Mouse (Mus musculus): Measurements from ENCODE around the gene Fam219a.

The Fam219a gene

DNA sequence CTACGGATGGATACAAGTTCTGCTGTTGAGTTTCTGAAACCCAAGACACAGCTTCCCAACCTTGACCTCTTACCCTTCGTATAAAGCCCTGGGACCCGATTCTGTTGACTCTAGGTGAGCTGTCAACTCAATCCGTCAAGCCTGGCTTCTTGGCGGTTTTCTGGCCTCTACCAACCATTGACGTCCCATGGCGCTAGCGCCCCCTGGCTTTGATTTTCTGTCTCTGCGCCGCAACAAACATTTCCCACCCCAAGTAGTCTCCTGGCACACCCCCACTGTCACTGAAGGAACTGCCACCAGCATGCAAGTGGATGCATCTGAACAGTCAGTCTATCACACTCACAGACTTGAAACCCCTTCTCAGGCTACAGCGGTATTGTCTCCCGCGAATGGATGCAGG, 63.2 kb downstream of the Fam219a start:
- peak in 1 of 2 experiments; percentile 65 for DNase-seq (ENCODE audit: low spot score in 2 of 2)

DNA sequence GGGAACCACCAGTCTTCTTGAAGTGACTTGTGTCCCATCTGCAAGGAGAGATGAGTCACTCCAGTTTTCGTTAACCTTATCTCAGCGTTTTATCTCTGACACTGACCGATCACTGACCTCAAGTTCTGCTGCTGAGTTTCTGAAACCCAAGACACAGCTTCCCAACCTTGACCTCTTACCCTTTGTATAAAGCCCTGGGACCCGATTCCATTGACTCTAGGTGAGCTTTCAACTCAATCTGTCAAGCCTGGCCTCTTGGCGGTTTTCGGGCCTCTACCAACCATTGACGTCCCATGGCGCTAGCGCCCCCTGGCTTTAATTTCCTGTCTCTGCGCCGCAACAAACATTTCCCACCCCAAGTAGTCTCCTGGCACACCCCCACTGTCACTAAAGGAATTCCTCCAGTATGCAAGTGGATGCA, 64.2 kb downstream of the Fam219a start:
- no peak for DNase-seq (ENCODE audit: low spot score in 2 of 2)

DNA sequence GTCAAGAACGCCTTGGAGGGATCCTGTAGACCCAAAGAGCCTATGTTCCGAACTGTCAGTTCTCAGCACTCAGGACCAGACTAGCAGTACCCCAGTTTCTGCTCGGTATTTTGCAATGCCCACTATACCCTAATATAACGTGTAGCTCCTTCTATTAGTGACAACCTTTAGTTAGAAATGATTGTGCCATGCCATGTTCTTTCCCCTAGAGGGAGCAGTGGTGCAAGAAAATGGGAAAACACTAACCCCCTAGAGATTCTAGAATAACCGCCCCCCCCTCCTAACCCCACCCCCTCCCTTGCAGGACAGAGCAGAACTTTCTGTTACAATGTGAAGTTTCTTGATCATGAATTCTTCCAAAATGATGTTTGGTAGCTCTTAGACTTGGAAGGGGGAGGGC, 65.0 kb downstream of the Fam219a start:
- no peak for DNase-seq (ENCODE audit: low spot score in 2 of 2)

DNA sequence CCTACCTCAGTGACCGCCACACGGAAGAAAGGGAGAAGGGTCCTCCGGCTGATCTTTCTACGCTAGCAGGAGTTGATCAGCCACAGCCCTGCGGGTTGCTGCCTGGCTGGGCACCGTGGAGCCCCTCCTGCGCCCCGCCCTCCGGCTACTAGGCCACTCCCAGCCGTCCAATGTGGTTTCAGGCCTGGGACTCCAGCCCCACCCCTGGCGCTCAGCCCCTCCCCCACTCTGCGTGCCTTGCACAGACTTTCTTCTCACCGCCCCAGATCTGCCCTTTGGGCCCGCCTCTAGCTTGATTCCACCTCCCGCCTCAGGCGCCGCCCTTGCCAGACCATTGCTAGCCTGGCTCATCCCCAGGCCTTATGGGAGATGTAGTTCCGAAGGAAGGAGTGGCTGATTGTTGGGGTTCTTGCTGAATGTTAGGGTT, 66.3 kb downstream of the Fam219a start, which contains the start of gene AI464131:
Gene AI464131, minus strand, starts transcription at position 91 of the 427 bp plus-strand sequence.
- peak; percentile 93 for DNase-seq (ENCODE audit: low spot score in 2 of 2)

DNA sequence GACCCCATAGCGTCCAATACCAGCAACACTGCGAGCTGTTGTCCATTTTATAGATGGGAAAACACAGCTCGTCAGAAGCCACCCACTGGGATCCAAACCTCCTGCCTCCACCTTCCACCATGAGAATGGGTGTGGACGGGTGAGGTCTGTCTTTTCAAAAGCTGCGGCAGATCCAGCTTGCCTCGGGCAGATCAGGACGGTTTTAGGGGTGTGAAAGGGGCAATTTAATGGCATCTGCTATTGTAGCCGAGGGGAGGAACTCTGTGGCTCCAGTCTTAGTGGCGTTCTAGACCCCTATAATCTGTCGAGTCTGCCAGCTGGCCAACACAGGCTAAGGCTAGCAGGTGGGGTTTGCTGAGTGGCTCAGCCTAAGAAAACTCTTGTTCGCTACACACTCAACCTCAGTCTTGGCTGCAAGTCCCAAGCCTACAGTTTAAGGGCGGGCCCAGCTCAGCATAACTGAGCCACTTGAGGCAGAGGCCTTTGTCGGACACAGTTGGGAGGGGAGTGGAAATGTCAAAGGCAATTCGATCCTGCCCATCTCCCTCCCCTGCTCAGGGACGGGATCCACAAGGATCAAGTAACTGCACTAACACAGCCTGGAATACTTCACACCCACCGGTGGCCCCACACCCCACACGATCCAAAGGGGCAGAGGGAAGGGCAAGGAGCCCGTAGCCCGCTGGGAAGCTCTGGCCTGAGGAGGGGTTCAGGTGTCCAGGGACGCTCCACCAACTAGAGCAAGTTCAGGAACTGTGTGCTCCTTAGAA, 67.0 kb downstream of the Fam219a start:
- no peak for DNase-seq (ENCODE audit: low spot score in 2 of 2)

DNA sequence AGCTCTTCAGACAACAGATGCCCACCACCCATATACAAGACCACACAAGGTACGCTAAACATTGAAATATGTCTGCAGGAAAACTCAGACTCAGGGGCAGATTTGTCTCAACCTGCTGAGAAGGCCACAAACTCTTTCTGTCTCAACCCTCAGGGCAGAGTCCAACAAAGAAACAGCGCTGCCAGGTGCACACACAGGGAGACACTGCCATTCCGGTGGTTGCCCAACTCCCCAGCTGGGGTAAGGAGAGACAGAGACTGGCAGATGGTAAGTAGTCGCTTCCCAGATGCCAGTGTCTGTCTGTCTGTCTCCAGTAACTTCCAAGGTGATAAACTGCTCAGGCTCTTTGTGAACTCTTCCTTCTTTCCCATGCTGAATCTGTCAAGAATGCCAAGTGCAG, 68.6 kb downstream of the Fam219a start:
- no peak for DNase-seq (ENCODE audit: low spot score in 2 of 2)

DNA sequence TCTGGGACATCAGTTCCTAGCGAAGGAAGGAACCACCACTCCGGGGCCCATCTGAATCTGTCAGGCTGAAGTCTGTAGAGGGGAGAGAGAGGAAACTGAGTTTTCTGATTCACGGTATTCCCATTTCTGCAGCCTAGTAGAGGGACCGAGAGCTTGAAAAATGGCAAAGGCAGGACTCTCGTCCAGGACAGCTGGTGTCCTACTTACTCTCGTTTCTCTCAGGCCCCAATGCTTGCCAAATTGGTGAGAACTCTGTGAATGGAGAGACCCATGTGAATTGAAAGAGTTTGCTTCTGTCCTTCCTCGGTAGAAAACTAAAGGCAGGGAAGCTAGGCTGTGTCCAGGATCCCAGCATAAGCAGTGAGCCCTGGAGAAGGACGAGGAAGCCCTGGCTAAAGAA, 69.7 kb downstream of the Fam219a start:
- no peak for DNase-seq (ENCODE audit: low spot score in 2 of 2)

DNA sequence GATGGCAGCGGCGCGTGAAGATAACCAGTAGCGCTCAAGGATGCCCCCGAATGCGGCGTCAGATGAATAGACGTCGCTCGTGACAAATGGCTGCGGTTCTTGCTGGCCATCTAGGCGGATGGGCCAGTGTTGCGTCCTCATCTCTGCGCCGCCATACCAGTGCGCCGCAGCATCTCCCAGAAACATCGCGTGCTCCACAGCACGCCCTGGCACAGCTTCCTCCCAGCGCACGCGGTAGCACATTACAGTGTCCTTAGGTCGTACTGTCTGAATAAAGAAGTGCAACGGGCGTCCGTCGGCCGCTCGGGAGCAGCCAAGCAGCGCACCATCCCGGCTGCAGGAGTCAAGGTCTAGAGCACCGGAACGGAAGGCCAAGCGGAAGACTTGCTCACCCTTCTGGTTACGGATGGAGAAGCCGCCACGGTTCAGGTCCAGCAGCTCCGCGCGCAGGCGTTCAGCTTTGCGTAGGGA, 70.4 kb downstream of the Fam219a start:
- DNase-seq (ENCODE audit: low spot score in 2 of 2): no peak

DNA sequence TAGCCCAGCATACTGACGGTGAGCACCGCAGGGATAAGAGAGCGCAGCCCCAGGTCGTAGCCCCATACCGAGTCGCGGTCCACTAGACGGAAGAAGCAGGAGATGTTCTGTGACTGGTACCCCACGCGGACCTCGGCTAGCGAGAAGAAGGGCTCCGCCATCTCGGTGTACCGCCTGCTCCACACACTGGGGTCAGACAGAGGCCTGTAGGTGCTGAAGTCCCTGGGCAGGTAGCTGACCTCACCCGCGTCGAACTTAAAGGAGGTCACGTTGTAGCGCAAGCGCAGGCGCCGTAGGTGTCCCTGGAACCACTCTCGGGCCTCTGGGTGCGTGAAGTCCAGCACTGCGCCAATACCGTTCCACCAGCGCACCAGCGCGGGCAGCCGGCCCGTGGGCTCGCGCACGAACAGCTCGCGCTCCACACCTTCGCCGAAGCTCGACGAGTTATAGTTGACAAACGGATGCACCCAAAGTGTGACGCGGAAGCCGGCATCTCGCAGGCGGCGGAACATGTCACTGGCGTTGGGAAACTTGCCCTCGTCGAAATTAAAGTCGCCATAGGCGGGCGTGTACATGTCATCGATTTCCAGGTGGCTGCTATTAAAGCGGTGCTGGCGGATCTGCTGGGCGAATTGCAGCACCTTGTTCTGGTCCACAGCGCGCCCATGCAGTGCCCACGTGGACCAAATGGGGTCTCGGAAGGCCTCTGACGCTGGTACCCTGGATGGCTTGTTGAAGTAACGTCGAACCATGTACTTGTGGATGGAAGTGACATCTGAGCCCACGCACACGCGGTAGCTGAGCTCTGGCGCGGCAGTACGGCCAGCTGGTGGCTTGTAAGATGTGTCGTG, 71.1 kb downstream of the Fam219a start:
- no peak for DNase-seq (ENCODE audit: low spot score in 2 of 2)

DNA sequence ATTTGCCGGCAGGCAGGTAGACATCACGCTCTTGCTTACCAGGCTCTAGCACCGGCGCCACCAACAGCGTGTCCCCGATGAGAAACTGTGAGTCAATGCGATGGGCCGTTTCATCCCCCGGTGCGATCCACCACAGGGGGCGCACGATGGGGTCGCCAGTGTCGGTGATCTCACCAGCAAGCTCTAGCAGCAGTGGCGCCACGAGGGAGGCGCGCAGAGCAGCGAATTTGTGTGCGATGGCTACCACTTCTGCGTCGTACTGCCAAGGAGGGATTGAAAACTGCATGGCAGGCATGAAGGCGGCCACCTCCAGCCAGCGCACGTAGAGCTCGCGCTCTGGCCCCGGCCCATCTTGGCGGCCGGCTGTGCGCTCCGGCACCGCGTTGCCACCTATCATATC, 71.8 kb downstream of the Fam219a start:
- no peak for DNase-seq (ENCODE audit: low spot score in 2 of 2)

DNA sequence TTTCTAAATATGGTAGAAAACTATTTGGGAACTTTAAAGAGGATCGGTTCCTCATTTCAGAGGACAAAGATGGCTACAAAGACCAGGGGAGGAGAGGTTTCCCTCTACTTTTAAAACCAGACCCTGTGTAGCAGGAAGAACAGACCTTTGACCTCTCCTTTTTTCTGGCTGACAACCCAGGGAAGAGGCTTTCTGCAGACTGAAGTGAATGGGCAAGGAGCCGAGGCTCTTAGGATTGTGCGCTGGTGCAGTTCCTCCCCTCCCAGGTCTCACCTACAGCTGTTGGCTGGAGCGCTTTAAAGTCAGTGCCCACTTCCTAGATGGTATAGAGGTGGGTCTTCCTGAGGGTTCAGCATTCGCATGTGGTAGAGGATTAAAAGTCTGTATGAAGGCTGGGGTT, 72.3 kb downstream of the Fam219a start:
- no peak for DNase-seq (ENCODE audit: low spot score in 2 of 2)

DNA sequence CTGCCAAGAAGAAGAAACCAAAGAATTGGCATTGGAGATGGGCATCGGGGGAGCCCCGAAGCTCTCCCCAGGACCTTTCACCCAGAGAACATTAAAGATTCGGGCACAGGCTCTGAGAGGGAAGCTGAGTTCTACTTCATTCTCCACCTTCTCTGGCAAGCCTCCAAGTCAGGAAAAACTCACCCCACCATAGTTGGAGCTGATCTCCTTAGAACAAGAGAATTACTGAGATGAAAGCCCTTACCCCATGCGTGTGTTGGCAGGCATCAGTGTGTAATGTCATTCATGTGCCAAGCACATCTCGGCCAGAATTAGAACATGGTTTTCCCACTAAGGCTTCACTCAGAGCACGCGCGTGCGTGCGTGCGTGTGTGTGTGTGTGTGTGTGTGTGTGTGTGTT, 73.5 kb downstream of the Fam219a start:
- peak in 1 of 2 experiments; percentile 68 for DNase-seq (ENCODE audit: low spot score in 2 of 2)

DNA sequence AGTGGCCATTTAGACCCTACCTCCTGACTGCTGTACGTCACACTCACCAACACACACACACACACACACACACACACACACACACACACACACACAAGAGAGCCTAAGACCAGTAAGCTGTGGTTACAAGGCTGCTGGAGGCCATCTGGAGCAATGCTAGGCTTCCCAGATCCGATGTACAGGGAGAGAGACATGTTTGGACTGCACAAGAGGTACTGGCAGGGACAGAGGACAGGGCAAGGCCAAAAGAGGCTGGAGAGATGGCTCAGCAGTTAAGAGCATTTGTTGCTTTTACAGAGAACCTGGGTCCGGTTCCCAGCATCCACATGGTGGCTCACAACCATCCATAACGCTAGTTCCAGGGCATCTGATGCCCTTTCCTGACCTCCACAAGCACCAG, 74.3 kb downstream of the Fam219a start:
- DNase-seq (ENCODE audit: low spot score in 2 of 2): no peak

DNA sequence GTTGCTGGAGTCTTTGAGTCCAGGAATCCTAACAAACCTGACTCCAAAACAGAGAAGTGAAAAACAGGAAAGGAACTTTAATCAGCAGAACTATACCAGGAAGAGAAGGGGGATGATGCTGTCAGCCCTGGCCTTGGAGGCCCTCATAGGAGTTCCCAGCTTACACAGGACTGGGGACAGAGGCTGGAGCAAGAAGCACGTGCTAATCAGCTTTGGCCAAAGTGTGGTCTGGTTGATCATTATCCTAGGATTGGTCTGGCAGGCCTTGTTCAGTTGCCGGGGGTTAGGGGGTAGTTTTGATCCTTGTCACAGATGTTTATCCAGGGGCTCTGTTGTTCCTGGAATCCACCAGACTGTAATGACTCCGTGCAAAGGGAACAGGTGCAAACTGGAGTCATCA, 75.0 kb downstream of the Fam219a start:
- no peak for DNase-seq (ENCODE audit: low spot score in 2 of 2)

DNA sequence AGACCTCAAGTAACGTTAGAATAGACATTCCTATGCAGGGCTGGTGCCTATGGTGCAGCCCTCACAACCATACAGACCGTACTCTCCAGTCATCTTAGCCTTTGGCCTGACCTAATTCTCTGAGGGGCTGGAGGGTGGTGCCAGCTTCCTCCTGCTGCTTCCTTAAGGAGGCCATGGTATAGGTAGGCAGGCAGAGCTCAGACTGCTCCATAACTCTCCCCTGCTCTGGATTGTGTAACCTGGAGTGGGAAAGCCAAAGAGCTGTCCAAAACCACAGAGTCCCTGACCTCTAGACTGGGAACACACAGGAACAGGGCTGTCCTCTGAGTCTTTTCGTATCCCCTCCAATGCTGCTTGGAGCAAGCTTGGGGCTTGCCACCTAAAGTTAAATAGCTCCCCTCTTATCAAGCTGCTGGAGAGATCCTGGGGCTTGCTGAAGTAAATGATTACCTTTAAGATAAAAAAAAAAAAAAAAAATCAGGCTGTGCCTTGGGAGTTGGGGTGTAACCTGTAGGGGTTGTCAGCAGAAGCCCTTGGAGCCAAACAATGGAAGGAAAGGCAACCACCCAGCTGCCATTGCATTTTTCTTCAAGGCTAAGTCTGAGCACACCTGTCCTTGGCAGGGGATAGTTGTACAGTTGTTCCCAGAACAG, 75.7 kb downstream of the Fam219a start:
- DNase-seq (ENCODE audit: low spot score in 2 of 2): no peak

DNA sequence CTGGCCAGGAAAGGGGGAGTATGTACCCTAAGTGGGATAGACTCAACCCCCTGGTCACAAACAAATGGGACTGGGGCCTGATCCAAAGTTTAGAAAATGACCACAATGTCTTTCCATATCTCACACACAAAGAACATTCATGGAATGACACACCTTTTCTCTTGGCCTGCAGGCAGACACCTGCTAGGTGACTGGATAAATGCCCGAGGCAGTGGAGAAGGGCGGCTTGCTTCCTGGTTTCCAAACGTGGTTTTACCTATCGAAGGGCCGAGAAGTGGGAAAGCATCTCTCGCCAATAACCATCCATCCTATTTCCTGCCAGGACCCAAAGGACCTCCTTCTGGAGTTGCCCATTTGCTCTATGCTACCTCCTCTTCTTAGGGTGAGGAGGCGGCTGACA, 76.4 kb downstream of the Fam219a start:
- DNase-seq (ENCODE audit: low spot score in 2 of 2): no peak

DNA sequence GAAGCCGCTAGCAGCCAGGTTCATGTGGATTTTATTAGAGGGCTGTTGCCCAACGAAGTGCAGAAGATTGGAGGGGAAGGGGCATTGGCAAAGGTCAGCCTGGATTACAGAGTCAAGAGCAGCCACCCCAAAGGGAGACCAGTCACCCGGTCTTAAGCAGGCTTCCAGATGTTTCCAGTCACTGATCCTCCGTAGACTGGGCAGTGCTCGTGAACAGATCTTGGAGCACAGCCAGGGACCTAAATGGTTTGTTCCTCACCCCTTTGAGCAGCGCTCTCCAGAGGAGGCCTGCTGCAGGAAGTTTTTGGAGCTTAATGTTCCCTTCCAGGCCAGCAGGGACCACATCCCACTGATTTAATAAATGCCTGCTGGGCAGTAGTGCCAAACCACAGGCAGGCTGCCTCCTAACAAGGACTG, 87.7 kb downstream of the Fam219a start:
- peak in 1 of 2 experiments; percentile 36 for DNase-seq (ENCODE audit: low spot score in 2 of 2)

DNA sequence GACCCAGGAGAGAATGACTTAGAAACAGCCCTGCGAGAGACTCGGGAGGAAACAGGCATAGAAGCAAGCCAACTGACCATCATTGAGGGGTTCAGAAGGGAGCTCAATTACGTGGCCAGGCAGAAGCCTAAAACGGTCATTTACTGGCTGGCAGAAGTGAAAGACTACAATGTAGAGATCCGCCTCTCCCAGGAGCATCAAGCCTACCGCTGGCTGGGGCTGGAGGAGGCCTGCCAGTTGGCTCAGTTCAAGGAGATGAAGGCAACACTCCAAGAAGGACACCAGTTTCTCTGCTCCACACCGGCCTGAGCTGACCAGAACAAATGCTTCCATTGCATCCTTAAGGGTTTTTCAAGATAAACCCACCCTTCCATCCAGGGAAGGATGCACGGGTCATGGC, 89.1 kb downstream of the Fam219a start:
- DNase-seq (ENCODE audit: low spot score in 2 of 2): no peak

DNA sequence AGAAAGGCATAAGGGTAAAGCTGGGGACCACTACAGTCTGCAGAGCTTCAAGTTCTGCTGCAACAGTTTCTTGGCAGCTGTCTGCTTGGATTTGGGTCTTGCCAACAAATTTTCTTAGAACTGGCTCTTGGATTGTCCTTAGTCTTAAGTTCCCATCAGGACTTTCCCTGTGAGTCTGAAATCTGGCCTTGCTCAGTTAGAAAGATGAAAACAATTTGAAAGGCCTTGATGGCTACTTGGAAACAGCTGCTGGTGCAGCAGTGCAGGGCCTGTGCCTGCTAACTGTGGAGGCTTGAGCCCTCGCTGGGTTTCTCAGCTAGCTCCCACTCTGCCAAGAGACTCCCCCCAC, 89.9 kb downstream of the Fam219a start:
- DNase-seq (ENCODE audit: low spot score in 2 of 2): no peak

DNA sequence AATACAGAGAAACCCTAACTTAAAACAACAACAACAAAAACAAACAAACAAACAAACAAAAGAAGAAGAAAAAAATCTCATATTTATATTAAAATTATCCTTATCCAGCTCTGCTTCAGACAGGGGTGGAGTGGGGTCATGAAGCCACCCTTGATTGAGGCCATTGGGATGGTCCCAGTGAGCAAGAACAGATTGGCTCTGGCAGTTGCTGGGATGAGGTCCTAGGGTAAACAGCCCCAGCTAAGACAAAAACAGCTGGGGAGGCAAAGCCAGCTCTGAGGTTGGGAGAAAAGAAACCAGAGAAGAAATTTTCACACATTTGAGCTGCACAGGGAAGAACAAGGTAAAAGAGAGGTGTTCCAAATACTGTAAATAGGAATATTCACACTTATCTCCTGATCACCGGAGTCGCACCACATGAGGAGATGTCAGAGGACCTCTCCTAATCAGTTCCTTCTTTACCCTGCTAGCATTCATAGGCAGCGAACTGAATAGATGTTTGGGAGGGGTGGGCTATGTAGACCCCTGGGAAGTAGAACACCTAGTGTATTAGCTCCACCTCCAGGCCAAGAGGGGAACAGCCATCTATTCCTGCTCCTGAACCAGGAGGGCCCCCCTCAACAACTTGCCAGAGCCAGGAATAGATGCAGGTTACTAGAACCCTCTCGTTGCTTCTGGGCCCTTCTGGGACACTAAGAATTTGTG, 90.4 kb downstream of the Fam219a start:
- DNase-seq (ENCODE audit: low spot score in 2 of 2): no peak

DNA sequence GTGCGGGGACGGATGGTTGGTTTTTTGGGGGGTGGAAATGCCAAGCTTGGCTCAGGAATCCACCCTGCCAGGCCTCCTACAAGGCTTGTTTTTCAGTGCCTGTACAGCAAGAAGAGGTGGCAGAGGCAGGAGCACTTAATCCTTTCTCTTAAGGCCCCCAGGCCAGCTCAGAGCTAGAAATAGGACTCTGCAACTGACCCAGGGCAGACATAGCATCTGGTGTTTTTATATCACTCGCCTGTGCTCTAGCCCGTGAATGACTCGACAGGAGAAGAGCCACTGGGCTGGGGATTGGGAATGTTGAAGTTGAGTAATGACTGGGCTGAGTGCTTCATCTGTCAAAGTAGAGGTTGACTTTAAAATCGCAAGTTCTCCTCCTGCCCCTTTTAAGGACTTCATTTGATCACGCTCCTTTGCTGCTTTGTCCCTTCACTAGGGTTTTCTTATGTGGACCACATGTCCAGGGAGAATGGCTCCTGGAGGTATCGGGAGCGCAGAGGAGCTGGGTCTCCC, 91.6 kb downstream of the Fam219a start:
- DNase-seq (ENCODE audit: low spot score in 2 of 2): no peak

DNA sequence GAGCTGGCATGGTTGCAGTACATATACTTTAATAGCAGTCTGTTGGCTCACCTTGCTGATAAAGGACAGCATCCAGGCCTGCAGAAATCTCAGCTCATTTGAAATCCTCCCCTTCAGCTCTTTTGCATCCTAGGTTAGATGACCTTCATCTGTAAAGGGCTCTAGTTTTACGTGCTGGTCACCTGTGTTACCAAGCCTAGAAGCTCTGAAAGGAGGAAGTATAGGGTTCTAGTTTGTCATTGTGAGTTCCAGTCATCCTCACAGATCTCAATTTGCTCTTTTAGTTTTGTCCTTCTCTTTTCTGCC, 98.0 kb downstream of the Fam219a start:
- DNase-seq (ENCODE audit: low spot score in 2 of 2): no peak

Data from frontal cortex, postnatal 36 days (tissue).